Mouse (Mus musculus) erythroblast, embryonic 14.5 days (primary cell): ENCODE measurements around the gene Nxf1.

Source experiments
- GATA1 ChIP-seq: IDR thresholded peaks from 2 replicates; pipeline ENCODE4 v1.6.1; 2012; ENCODE audit warnings: low read length, inconsistent platforms, mixed read lengths
- TAL1 ChIP-seq: IDR thresholded peaks from 3 replicates; pipeline ENCODE4 v1.6.1; 2012; ENCODE audit warnings: low read length, inconsistent platforms, mixed read lengths

DNA sequence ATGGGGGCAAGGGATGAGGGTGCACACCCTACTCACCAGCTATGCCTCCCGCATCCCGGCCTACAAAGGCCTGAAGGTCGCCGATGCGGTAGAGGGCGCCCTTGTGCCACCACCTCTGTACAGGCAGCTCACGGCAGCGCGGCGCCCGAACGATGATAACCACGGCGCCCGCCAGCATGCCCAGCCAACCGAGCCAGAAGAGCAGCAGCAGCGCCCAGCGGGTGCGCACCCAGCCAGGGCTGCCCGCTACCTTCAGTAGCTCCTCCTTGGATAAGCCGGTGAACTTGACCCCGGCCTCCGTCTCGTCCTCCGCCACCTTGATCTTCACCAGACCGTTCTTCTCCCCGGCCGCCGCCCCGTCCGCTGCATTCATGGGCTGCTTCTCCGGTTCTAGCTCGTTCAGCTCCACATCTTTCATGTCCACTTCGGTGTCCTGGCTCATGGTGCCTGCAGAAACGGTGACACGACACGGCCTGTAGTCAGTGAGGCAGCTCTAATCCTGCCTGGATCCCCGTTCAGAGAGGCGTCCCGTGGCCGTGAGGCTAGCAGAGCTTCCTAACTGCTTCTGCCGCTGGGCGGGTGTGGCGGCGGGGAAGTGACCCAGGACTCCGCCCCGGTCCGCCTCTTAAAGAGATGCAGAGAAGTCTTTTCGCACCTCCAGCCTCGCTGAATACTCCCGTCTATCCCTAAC lies 43.4 kb upstream of the Nxf1 start:
- TF ChIP-seq GATA1 (no peak), TAL1 (no peak)
